Mouse (Mus musculus) stomach, embryonic 16.5 days (tissue): ENCODE measurements at regions not wholly inside any gene's neighbourhood (a gene's known extent, or its start where the extent isn't known, plus 50 kb on each side); places are given as distances from the start of the nearest gene placed in this dataset.

Source experiments
- ATAC-seq: fragments of 200-750 bp; cut with Nextera tagmentation; 2 replicates; pipeline ENCODE4 v1.8.0; 2017; ENCODE audit warnings: moderate number of reproducible peaks, moderate TSS enrichment; ENCODE audit not compliant: insufficient read depth, low FRiP score
- H3K27ac ChIP-seq: fragments of 300-500 bp; sonication (generic); 2 replicates; pipeline ENCODE4 v1.5.1; 2014; ENCODE audit warnings: low read length
- H3K27me3 ChIP-seq: fragments of 300-500 bp; sonication (generic); 2 replicates; pipeline ENCODE4 v1.6.1; 2014; ENCODE audit warnings: low read length, control low read depth, mixed read lengths; ENCODE audit not compliant: control insufficient read depth, insufficient read depth
- H3K36me3 ChIP-seq: fragments of 300-500 bp; sonication (generic); 2 replicates; pipeline ENCODE4 v1.6.1; 2014; ENCODE audit warnings: low read length; ENCODE audit not compliant: control insufficient read depth, insufficient read depth
- H3K4me1 ChIP-seq: fragments of 300-500 bp; sonication (generic); 2 replicates; pipeline ENCODE4 v1.6.1; 2014; ENCODE audit warnings: low read length, control low read depth, mixed read lengths; ENCODE audit not compliant: control insufficient read depth, insufficient read depth
- H3K4me2 ChIP-seq: fragments of 300-500 bp; sonication (generic); 2 replicates; pipeline ENCODE4 v1.6.1; 2014; ENCODE audit warnings: low read depth, low read length, mixed read lengths
- H3K4me3 ChIP-seq: fragments of 300-500 bp; sonication (generic); replicated peaks from 2 replicates; pipeline ENCODE4 v1.5.1; 2014; ENCODE audit warnings: mild to moderate bottlenecking, low read length
- H3K9ac ChIP-seq: fragments of 300-500 bp; sonication (generic); 2 replicates; pipeline ENCODE4 v1.6.1; 2014; ENCODE audit warnings: low read length
- H3K9me3 ChIP-seq: fragments of 300-500 bp; sonication (generic); replicated peaks from 2 replicates; pipeline ENCODE4 v1.6.1; 2016; ENCODE audit warnings: low read length, control low read depth; ENCODE audit not compliant: control insufficient read depth
- WGBS: fragments of 180-500 bp; shearing (Covaris S2); extraction: QIAGEN DNeasy Blood & Tissue Kit; methylation state at CpG from one replicate; pipeline ENCODE4 v1.1.7; 2014; 5-methylcytosine and 5-hydroxymethylcytosine counted together

DNA sequence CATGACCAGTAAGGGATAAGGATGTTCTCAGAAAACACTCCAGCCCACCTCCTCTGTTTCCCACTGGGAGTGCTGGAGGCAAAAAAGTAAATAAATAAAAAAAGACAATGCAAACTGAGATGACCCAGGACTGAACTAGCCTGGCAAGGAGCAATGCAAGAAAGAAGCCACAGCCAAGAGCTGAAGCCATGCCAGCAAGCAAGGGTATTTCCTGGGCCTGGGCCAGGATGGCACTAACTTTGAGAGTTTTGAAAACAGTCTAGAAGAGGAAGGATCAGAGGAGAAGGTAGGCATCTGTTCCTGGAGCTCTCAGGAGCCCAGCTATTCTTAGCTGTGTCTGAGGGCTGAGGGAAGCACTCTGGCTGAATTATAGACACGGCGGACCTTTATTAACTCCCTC, 465.7 kb upstream of the Tbx3 start:
- Histone ChIP-seq H3K9me3 (no peaks in the 10 kb centered on the region), H3K4me1 (no peaks in the 10 kb centered on the region), H3K27ac (no peak overlapping the region), H3K27me3 (no peaks in the 10 kb centered on the region), H3K36me3 (no peaks in the 10 kb centered on the region), H3K9ac (no peak overlapping the region), H3K4me2 (no peak overlapping the region), H3K4me3 (no peak overlapping the region)
- WGBS, result 54% methylated on average over 2 of the region's 2 CpGs
- no peak for ATAC-seq

- H3K4me3 ChIP-seq, result no peak overlapping the region
- no peaks in the 10 kb centered on the region for H3K4me1 ChIP-seq
- no peaks in the 10 kb centered on the region for H3K36me3 ChIP-seq
- 63% methylated on average over 13 of the region's 13 CpGs for WGBS
- H3K27me3 ChIP-seq, result no peaks in the 10 kb centered on the region
- H3K9ac ChIP-seq, result no peak overlapping the region
- no peaks in the 10 kb centered on the region for H3K9me3 ChIP-seq
- no peak for ATAC-seq
- no peak overlapping the region for H3K4me2 ChIP-seq
- no peak overlapping the region for H3K27ac ChIP-seq
Observed at GRCm38 (mm10) chr5:119208077-119208476, 462.4 kb upstream of the Tbx3 start.

DNA sequence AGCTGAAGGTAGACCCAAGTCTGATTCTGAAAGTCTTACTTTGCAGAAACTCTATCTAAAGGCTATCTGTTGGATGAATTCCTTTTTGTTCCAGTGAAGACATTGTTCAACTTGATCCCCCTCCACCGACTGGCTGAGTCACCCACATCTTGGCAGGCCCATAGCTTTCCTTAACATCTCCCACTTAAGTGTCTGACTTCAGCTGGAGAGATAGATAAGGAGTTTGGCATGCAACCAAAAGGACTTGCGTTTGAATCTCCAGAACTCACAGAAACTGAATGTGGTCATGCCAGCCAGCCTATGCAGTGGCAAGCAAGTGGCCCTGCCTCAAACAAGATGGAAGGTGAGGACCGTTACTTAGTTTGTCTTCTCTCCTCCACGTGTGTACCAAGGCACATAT, 457.3 kb upstream of the Tbx3 start:
- Histone ChIP-seq H3K9ac (no peak overlapping the region), H3K27me3 (no peaks in the 10 kb centered on the region), H3K4me1 (no peaks in the 10 kb centered on the region), H3K4me3 (no peak overlapping the region), H3K36me3 (no peaks in the 10 kb centered on the region), H3K4me2 (no peak overlapping the region), H3K9me3 (no peaks in the 10 kb centered on the region), H3K27ac (no peak overlapping the region)
- WGBS, result 46% methylated on average over 4 of the region's 4 CpGs
- ATAC-seq, result no peak

DNA sequence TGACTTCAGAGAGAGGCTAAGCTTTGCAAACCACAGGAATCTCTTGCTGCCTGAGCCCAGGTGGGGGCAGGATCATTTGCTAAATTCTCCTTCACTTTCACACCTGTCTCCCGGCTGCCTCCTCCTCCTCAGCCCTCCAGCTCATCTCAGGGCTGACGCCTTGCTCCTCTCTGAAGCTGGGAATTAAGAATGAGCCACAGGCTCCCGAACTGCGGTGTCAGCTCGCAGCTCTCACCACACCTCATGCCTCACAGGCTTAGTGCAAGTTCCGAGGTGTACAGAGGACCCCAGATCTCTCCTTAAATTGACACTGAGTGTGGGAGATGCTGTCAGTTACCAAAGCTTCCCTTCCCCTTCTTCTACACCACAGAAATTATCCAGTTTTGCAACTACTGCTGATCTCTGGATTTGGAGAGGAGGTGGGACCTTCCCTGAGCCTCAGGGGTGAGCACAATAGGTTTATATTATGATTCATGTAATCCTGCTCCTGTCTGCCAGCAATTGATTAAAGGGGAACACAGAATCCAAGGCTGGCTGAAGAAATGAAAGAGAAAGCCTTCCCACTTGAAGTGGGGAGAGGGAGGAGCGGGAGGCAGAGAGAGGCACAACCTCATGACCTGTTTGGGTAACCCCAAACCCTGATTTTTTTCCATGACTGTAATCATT, 456.6 kb upstream of the Tbx3 start:
- Histone ChIP-seq H3K4me3 (no peak overlapping the region), H3K9me3 (no peaks in the 10 kb centered on the region), H3K36me3 (no peaks in the 10 kb centered on the region), H3K27me3 (no peaks in the 10 kb centered on the region), H3K27ac (no peak overlapping the region), H3K9ac (no peak overlapping the region), H3K4me1 (no peaks in the 10 kb centered on the region), H3K4me2 (no peak overlapping the region)
- ATAC-seq, result no peak
- 41% methylated on average over 7 of the region's 7 CpGs for WGBS

- H3K4me2 ChIP-seq, result no peak overlapping the region
- H3K36me3 ChIP-seq, result no peaks in the 10 kb centered on the region
- no peaks in the 10 kb centered on the region for H3K4me1 ChIP-seq
- 91% methylated on average over 9 of the region's 9 CpGs for WGBS
- H3K4me3 ChIP-seq, result no peak overlapping the region
- no peaks in the 10 kb centered on the region for H3K27me3 ChIP-seq
- no peak overlapping the region for H3K27ac ChIP-seq
- no peak for ATAC-seq
- H3K9me3 ChIP-seq, result no peaks in the 10 kb centered on the region
- no peak overlapping the region for H3K9ac ChIP-seq
Observed at GRCm38 (mm10) chr5:119214937-119215336, 455.5 kb upstream of the Tbx3 start.

- ATAC-seq, result no peak
- WGBS, result 83% methylated on average over 10 of the region's 10 CpGs
Observed at GRCm38 (mm10) chr5:119215364-119215763, 455.1 kb upstream of the Tbx3 start.

DNA sequence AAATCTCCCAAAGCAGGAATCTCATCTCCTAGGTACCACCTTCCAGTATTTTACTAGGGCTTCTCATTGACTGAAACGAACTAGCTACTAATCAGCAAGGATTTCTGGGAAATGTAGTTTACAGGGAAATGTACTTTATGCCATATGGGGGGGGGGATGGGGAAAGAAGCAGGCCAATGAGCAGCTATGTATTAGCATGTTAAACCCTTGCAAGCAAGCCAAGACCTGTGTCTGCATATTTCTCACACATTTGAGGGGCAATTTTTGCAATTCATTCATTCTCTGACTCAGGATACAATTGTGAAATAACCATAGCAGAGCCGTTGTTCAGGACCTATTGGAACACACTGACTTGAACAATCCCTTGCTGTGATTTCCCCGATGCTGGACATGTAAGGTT, 454.3 kb upstream of the Tbx3 start:
- Histone ChIP-seq H3K4me1 (no peaks in the 10 kb centered on the region), H3K9me3 (no peaks in the 10 kb centered on the region), H3K4me2 (no peak overlapping the region), H3K9ac (no peak overlapping the region), H3K36me3 (no peaks in the 10 kb centered on the region), H3K27me3 (no peaks in the 10 kb centered on the region), H3K4me3 (no peak overlapping the region), H3K27ac (no peak overlapping the region)
- 72% methylated on average over 3 of the region's 3 CpGs for WGBS
- no peak for ATAC-seq

More at GRCm38 (mm10) chr5:119215364-119215763, 455.1 kb upstream of the Tbx3 start:
- no peaks in the 10 kb centered on the region for H3K4me1 ChIP-seq
- no peaks in the 10 kb centered on the region for H3K9me3 ChIP-seq
- H3K9ac ChIP-seq, result no peak overlapping the region
- H3K4me2 ChIP-seq, result no peak overlapping the region
- no peak overlapping the region for H3K4me3 ChIP-seq
- H3K27me3 ChIP-seq, result no peaks in the 10 kb centered on the region
- no peak overlapping the region for H3K27ac ChIP-seq
- no peaks in the 10 kb centered on the region for H3K36me3 ChIP-seq

GRCm38 (mm10) chr5:119217077-119217476, 453.4 kb upstream of the Tbx3 start:
- H3K9me3 ChIP-seq, result no peaks in the 10 kb centered on the region
- H3K9ac ChIP-seq, result no peak overlapping the region
- H3K4me2 ChIP-seq, result no peak overlapping the region
- H3K27ac ChIP-seq, result no peak overlapping the region
- no peak overlapping the region for H3K4me3 ChIP-seq
- H3K27me3 ChIP-seq, result no peaks in the 10 kb centered on the region
- H3K4me1 ChIP-seq, result no peaks in the 10 kb centered on the region
- H3K36me3 ChIP-seq, result no peaks in the 10 kb centered on the region
- 57% methylated on average over 9 of the region's 9 CpGs for WGBS
- ATAC-seq, result no peak

DNA sequence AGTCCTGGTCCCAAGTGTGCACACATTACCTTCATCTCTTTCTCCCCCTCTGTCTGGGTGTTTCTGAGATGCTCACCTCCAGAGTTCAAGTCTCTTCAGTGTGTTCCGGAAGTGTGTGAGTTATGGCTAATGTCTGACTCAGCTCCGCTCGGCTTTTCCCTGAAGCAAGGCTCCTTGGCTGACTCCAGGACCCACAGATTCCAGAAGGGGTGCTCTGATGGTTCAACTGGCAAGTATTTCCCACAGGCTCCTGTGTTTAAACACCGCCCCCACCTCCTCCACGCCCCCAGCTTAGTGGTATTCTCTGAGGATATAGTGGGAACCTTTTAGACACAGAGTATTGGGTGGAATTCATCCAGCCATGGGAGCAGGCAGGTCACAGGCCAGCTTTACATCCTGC, 441.8 kb upstream of the Tbx3 start:
- Histone ChIP-seq H3K4me3 (no peak overlapping the region), H3K36me3 (no peaks in the 10 kb centered on the region), H3K4me2 (no peak overlapping the region), H3K27ac (no peak overlapping the region), H3K4me1 (no peaks in the 10 kb centered on the region), H3K9ac (no peak overlapping the region), H3K27me3 (no peaks in the 10 kb centered on the region), H3K9me3 (no peaks in the 10 kb centered on the region)
- 84% methylated on average over 5 of the region's 5 CpGs for WGBS
- ATAC-seq, result no peak

GRCm38 (mm10) chr5:119232941-119233340, 437.5 kb upstream of the Tbx3 start:
- Histone ChIP-seq H3K4me2 (no peak overlapping the region), H3K27me3 (no peaks in the 10 kb centered on the region), H3K4me3 (no peak overlapping the region), H3K36me3 (no peaks in the 10 kb centered on the region), H3K9me3 (no peaks in the 10 kb centered on the region), H3K4me1 (no peaks in the 10 kb centered on the region), H3K9ac (no peak overlapping the region), H3K27ac (no peak overlapping the region)
- WGBS, result 75% methylated on average over 7 of the region's 7 CpGs
- ATAC-seq, result no peak
